Mouse (Mus musculus): ENCODE data around the gene Clpp. TPM values are rescaled to one million over a fixed set of nuclear protein-coding genes. Genes with fewer than 3 reads are reported as not detected.

The Clpp gene
- polyA plus RNA-seq, 1 experiment: 103 TPM

- no peak for TF ChIP-seq POLR2A (IDR thresholded peaks at IDR 0.05; ENCODE audit: borderline replicate concordance, extremely low read depth, low read depth, low read length)
- TF ChIP-seq CTCF (IDR thresholded peaks at IDR 0.05; ENCODE audit: insufficient read depth, low read length): no peak
- no peak for DNase-seq
- H3K4me3 ChIP-seq (replicated peaks; ENCODE audit: extremely low read depth, low read depth, low read length): no peak overlapping the region
- WGBS: 42% methylated on average over 3 of the region's 3 CpGs
- H3K4me1 ChIP-seq (ENCODE audit: control insufficient read depth, insufficient read depth, low read length): no peaks in the 10 kb centered on the region
These were observed 20.8 kb upstream of the Clpp start for GRCm38 (mm10) chr17:56969321-56969720.

DNA sequence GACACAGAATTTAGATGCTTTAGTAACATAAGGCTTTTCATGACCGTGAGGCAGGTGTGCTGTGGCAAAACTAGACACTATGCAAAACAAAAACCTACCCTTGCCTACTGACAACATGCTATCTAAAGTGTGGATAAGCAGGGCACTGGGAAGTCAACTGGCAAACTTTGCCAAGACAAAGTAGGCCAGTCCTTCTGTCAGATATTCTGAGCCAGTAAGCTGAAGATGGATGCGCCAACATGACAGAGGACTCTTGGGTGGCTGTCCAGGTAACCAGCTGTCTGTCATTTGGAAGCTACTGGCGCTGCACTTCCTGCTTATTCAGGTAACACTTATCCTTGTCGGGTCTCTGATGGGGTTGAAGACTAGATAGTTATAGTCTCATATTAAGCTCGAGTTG is 20.0 kb upstream of the Clpp start:
- no peak for DNase-seq
- Histone ChIP-seq H3K4me1 (ENCODE audit: control insufficient read depth, insufficient read depth, low read length) (no peaks in the 10 kb centered on the region), H3K4me3 (replicated peaks; ENCODE audit: extremely low read depth, low read depth, low read length) (no peak overlapping the region)
- no peak for TF ChIP-seq POLR2A (IDR thresholded peaks at IDR 0.05; ENCODE audit: borderline replicate concordance, extremely low read depth, low read depth, low read length)
- no peak for TF ChIP-seq CTCF (IDR thresholded peaks at IDR 0.05; ENCODE audit: insufficient read depth, low read length)
- 61% methylated on average over 5 of the region's 5 CpGs for WGBS

- no peak for DNase-seq
- WGBS: 63% methylated on average over 13 of the region's 14 CpGs
- TF ChIP-seq POLR2A (IDR thresholded peaks at IDR 0.05; ENCODE audit: borderline replicate concordance, extremely low read depth, low read depth, low read length) (no peak), CTCF (IDR thresholded peaks at IDR 0.05; ENCODE audit: insufficient read depth, low read length) (no peak)
- no peak overlapping the region for H3K4me3 ChIP-seq (replicated peaks; ENCODE audit: extremely low read depth, low read depth, low read length)
- H3K4me1 ChIP-seq (ENCODE audit: control insufficient read depth, insufficient read depth, low read length): no peaks in the 10 kb centered on the region
These were observed 16.0 kb upstream of the Clpp start for GRCm38 (mm10) chr17:56973956-56974707.

- no peak for TF ChIP-seq CTCF (IDR thresholded peaks at IDR 0.05; ENCODE audit: insufficient read depth, low read length)
- no peak for TF ChIP-seq POLR2A (IDR thresholded peaks at IDR 0.05; ENCODE audit: borderline replicate concordance, extremely low read depth, low read depth, low read length)
- no peak overlapping the region for H3K4me3 ChIP-seq (replicated peaks; ENCODE audit: extremely low read depth, low read depth, low read length)
- DNase-seq: no peak
- no peaks in the 10 kb centered on the region for H3K4me1 ChIP-seq (ENCODE audit: control insufficient read depth, insufficient read depth, low read length)
- WGBS: 63% methylated on average over 5 of the region's 5 CpGs
These were observed 15.3 kb upstream of the Clpp start for GRCm38 (mm10) chr17:56974708-56975240.

DNA sequence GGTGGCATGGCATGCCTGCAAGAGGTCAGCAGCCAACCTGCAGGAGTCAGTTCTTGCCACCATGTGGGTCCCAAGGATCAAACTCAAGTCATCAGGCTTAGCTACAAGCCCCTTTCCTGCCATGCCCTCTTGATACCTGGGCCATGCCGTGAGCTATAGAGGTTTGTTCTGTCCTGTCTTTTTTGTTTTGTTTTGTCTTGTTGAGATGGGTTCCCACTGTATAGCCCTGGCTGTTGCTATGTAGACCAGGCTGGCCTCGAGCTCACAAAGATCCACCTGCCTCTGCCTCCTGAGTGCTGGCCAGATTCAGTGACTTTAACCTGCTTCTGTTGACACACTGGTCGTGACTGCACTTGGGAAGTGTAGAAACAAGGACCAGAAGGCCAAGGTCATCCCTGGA is 14.7 kb upstream of the Clpp start:
- DNase-seq: no peak
- no peak for TF ChIP-seq CTCF (IDR thresholded peaks at IDR 0.05; ENCODE audit: insufficient read depth, low read length)
- no peak for TF ChIP-seq POLR2A (IDR thresholded peaks at IDR 0.05; ENCODE audit: borderline replicate concordance, extremely low read depth, low read depth, low read length)
- H3K4me3 ChIP-seq (replicated peaks; ENCODE audit: extremely low read depth, low read depth, low read length): no peak overlapping the region
- 66% methylated on average over 3 of the region's 3 CpGs for WGBS
- no peaks in the 10 kb centered on the region for H3K4me1 ChIP-seq (ENCODE audit: control insufficient read depth, insufficient read depth, low read length)

GRCm38 (mm10) chr17:56976531-56977390 is 13.3 kb upstream of the Clpp start:
- 66% methylated on average over 8 of the region's 8 CpGs for WGBS
- DNase-seq: no peak
- H3K4me1 ChIP-seq (ENCODE audit: control insufficient read depth, insufficient read depth, low read length): no peaks in the 10 kb centered on the region
- no peak overlapping the region for H3K4me3 ChIP-seq (replicated peaks; ENCODE audit: extremely low read depth, low read depth, low read length)
- TF ChIP-seq CTCF (IDR thresholded peaks at IDR 0.05; ENCODE audit: insufficient read depth, low read length): no peak
- no peak for TF ChIP-seq POLR2A (IDR thresholded peaks at IDR 0.05; ENCODE audit: borderline replicate concordance, extremely low read depth, low read depth, low read length)

GRCm38 (mm10) chr17:56979524-56979923 is 10.6 kb upstream of the Clpp start:
- Histone ChIP-seq H3K4me3 (replicated peaks; ENCODE audit: extremely low read depth, low read depth, low read length) (no peak overlapping the region), H3K4me1 (ENCODE audit: control insufficient read depth, insufficient read depth, low read length) (no peaks in the 10 kb centered on the region)
- 63% methylated on average over 4 of the region's 8 CpGs for WGBS
- TF ChIP-seq POLR2A (IDR thresholded peaks at IDR 0.05; ENCODE audit: borderline replicate concordance, extremely low read depth, low read depth, low read length) (no peak), CTCF (IDR thresholded peaks at IDR 0.05; ENCODE audit: insufficient read depth, low read length) (no peak)
- no peak for DNase-seq

DNA sequence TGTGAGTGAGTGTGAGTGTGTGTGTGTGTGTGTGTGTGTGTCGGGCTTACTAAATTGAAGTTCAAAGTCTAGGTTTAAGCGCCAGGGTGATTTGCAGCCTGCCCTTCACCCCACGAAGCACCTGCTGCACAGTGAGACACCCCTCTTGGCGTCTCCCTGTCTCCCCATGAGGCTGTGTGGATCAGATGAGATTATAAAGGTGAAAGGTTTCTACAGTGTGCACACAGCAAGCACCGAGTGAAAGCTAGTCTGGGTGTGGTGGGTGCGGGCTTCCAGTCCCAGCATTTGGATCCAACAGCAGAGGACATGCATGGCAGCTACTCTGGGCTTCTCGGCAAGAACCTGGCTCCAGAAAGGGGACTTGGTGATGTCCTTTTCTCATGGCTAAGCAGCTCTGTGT is 9.1 kb upstream of the Clpp start:
- WGBS: 67% methylated on average over 7 of the region's 7 CpGs
- Histone ChIP-seq H3K4me3 (replicated peaks; ENCODE audit: extremely low read depth, low read depth, low read length) (no peak overlapping the region), H3K4me1 (ENCODE audit: control insufficient read depth, insufficient read depth, low read length) (no peaks in the 10 kb centered on the region)
- no peak for DNase-seq
- TF ChIP-seq CTCF (IDR thresholded peaks at IDR 0.05; ENCODE audit: insufficient read depth, low read length) (no peak), POLR2A (IDR thresholded peaks at IDR 0.05; ENCODE audit: borderline replicate concordance, extremely low read depth, low read depth, low read length) (no peak)

DNA sequence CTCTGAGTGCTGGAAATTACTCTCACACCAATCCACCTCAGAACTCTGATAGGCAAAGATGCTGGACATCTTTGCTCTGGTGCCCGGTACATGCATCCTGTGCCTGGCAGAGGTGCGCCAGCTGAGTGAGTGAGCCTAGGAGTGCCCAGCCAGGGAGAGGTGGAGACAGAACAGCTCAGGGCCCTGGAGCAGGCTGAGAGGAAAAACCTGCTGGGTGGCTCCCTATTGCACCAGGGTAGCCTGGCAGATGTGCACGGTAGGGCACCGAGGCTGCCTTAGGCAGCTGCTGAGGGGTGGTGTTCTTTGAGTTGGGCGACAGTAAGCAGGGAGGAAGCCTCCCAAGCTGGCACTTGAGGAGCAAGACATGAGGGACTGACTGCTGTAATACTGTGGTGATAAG is 8.1 kb upstream of the Clpp start, which contains the start of gene Acer1:
Acer1 (minus strand) TSS at position 114 of the 400 bp plus-strand sequence.
- TF ChIP-seq CTCF (IDR thresholded peaks at IDR 0.05; ENCODE audit: insufficient read depth, low read length) (no peak), POLR2A (IDR thresholded peaks at IDR 0.05; ENCODE audit: borderline replicate concordance, extremely low read depth, low read depth, low read length) (no peak)
- WGBS: 78% methylated on average over 5 of the region's 5 CpGs
- no peak for DNase-seq
- Histone ChIP-seq H3K4me1 (ENCODE audit: control insufficient read depth, insufficient read depth, low read length) (no peaks in the 10 kb centered on the region), H3K4me3 (replicated peaks; ENCODE audit: extremely low read depth, low read depth, low read length) (no peak within 1 kb of the TSS)

All from lung, adult 2 months (tissue).